Mouse (Mus musculus) intestine, embryonic 14.5 days (tissue): ENCODE results near the gene Acer3. TPM values are rescaled to one million over a fixed set of nuclear protein-coding genes. Genes with fewer than 3 reads are reported as not detected.
"Not testable (repeated sequence)": the region's sequence is repeated elsewhere in the genome, so short reads cannot be mapped to it uniquely, and the experiment has no call there.

ENCODE experiments used
- ATAC-seq: fragments of 200-750 bp; cut with Nextera tagmentation; replicated peaks from 2 replicates; pipeline ENCODE4 v1.8.0; 2017; ENCODE audit warnings: low read depth, moderate number of reproducible peaks, moderate TSS enrichment, moderate library complexity; ENCODE audit not compliant: low FRiP score, low TSS enrichment
- DNase-seq: peaks from one replicate; pipeline ENCODE4 v3.0.0-alpha.2; 2018; ENCODE audit warnings: low spot score
- H3K27ac ChIP-seq: fragments of 300-500 bp; sonication (generic); 2 replicates; pipeline ENCODE4 v1.5.1; 2014; ENCODE audit warnings: low read depth, mild to moderate bottlenecking, control low read depth
- H3K27me3 ChIP-seq: fragments of 300-500 bp; sonication (generic); replicated peaks from 2 replicates; pipeline ENCODE4 v1.6.1; 2014; ENCODE audit warnings: low read length, control low read depth; ENCODE audit not compliant: control insufficient read depth, insufficient read depth
- H3K36me3 ChIP-seq: fragments of 300-500 bp; sonication (generic); 2 replicates; pipeline ENCODE4 v1.6.1; 2014; ENCODE audit warnings: low read length, control low read depth; ENCODE audit not compliant: control insufficient read depth, insufficient read depth
- H3K4me1 ChIP-seq: fragments of 300-500 bp; sonication (generic); replicated peaks from 2 replicates; pipeline ENCODE4 v1.6.1; 2014; ENCODE audit warnings: low read length, control low read depth, mixed read lengths; ENCODE audit not compliant: control insufficient read depth, insufficient read depth
- H3K4me2 ChIP-seq: fragments of 300-500 bp; sonication (generic); 2 replicates; pipeline ENCODE4 v1.6.1; 2014; ENCODE audit warnings: low read length
- H3K4me3 ChIP-seq: fragments of 300-500 bp; sonication (generic); 2 replicates; pipeline ENCODE4 v1.5.1; 2014; ENCODE audit warnings: low read depth, low read length, control low read depth, mixed read lengths
- H3K9ac ChIP-seq: fragments of 300-500 bp; sonication (generic); 2 replicates; pipeline ENCODE4 v1.6.1; 2014; ENCODE audit warnings: mild to moderate bottlenecking, low read length
- H3K9me3 ChIP-seq: fragments of 300-500 bp; sonication (generic); 2 replicates; pipeline ENCODE4 v1.6.1; 2016; ENCODE audit warnings: low read length, control low read depth; ENCODE audit not compliant: control insufficient read depth
- WGBS: fragments of 180-500 bp; shearing (Covaris S2); extraction: QIAGEN DNeasy Blood & Tissue Kit; methylation state at CpG from one replicate; pipeline ENCODE4 v1.1.7; 2014; 5-methylcytosine and 5-hydroxymethylcytosine counted together
- polyA plus RNA-seq: library from polyadenylated mRNA; unstranded; fragments of >200 nt; fragmentation: Nextera tagmentation; extraction: Ambion mirVana; gene quantifications from 2 replicates; pipeline ENCODE4 v1.2.1, GENCODE M21; 2014

The Acer3 gene
- polyA plus RNA-seq, 1 experiment from 2014 or later: 21.7 TPM

GRCm38 (mm10) chr7:98189745-98190144 is 131.3 kb downstream of the Acer3 start:
- DNase-seq: no peak
- Histone ChIP-seq H3K27ac (no peak overlapping the region), H3K4me2 (no peak overlapping the region), H3K4me1 (peaks cover 13% of the 10 kb centered on the region; the same call in 1 of the 2 replicates), H3K9me3 (no peaks in the 10 kb centered on the region), H3K27me3 (peaks cover 32% of the 10 kb centered on the region), H3K4me3 (no peak overlapping the region), H3K9ac (no peak overlapping the region), H3K36me3 (no peaks in the 10 kb centered on the region)
- no peak for ATAC-seq
- 23% methylated on average over 3 of the region's 3 CpGs for WGBS

DNA sequence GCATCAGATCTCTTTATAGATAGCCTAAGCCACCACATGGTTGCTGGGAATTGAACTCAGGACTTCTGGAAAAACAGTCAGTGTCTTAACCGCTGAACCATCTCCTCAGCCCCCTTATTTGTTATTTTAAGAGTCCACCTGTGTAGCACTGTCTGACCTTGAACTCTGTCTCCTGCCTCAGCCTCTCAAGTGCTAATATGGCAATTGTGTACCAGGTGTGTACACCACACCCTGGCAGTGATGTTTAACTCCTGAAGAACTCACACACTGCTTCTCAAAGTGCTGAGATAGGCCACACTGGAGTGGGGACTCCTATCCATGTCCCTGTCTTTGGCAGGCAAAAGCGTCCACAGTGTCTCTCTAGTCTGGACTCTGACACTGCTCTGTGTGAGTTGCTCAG is 132.3 kb downstream of the Acer3 start:
- no peaks in the 10 kb centered on the region for H3K36me3 ChIP-seq
- DNase-seq (no peak), ATAC-seq (no peak)
- H3K4me3 ChIP-seq: no peak overlapping the region
- 88% methylated on average over 2 of the region's 2 CpGs for WGBS
- H3K4me2 ChIP-seq: no peak overlapping the region
- no peak overlapping the region for H3K27ac ChIP-seq
- peaks cover 4% of the 10 kb centered on the region; the same call in 1 of the 2 replicates for H3K4me1 ChIP-seq
- H3K9me3 ChIP-seq: no peaks in the 10 kb centered on the region
- no peak overlapping the region for H3K9ac ChIP-seq
- H3K27me3 ChIP-seq: peaks cover 21% of the 10 kb centered on the region

DNA sequence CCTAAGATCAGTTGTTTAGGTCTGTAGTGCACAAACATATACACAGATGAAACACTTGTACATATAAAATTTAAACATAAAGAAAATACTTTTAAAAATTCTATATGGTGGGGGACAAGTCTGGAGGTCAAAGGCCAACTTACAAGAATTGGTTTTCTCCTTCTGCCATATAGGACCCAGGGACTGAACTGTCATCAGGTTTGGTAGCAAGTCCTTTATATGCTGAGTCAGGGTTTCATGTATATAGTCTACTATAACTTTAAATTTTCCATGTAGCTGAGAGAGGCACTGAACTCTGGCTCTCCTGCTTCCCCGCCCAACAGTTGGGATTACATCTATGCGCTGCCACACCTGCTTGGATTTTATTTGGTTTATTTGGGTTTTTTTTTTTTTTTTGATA is 132.8 kb downstream of the Acer3 start:
- WGBS: 83% methylated on average over 2 of the region's 2 CpGs
- Histone ChIP-seq H3K9me3 (no peaks in the 10 kb centered on the region), H3K4me2 (no peak overlapping the region), H3K36me3 (no peaks in the 10 kb centered on the region), H3K4me1 (no peaks in the 10 kb centered on the region), H3K27ac (no peak overlapping the region), H3K9ac (no peak overlapping the region), H3K27me3 (peaks cover 17% of the 10 kb centered on the region), H3K4me3 (no peak overlapping the region)
- no peak for ATAC-seq
- no peak for DNase-seq

DNA sequence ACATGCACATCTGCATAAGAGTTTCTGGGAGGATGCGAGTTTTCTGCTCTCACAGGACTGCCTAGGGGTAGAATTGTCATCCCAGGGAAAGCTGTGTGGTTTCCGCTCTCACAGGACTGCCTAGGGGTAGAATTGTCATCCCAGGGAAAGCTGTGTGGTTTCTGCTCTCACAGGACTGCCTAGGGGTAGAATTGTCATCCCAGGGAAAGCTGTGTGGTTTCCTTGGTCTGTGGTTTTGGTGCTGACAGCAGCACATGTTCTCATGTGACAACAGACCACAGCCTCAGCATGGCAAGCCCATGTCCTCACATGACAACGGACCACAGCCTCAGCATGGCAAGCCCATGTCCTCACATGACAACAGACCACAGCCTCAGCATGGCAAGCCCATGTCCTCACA is 133.7 kb downstream of the Acer3 start:
- WGBS: 88% methylated on average over 3 of the region's 3 CpGs

GRCm38 (mm10) chr7:98186637-98187036 is 134.4 kb downstream of the Acer3 start:
- no peak overlapping the region for H3K9ac ChIP-seq
- DNase-seq (no peak), ATAC-seq (no peak)
- no peaks in the 10 kb centered on the region for H3K36me3 ChIP-seq
- H3K4me3 ChIP-seq: no peak overlapping the region
- H3K27me3 ChIP-seq: 0 out of 2 replicates have a peak, but pooled peaks cover 3% of the 10 kb centered on the region
- 71% methylated on average over 8 of the region's 8 CpGs for WGBS
- no peaks in the 10 kb centered on the region for H3K4me1 ChIP-seq
- H3K27ac ChIP-seq: no peak overlapping the region
- no peaks in the 10 kb centered on the region for H3K9me3 ChIP-seq
- H3K4me2 ChIP-seq: no peak overlapping the region

More for the DNA sequence above, 133.7 kb downstream of the Acer3 start:
- H3K4me3 ChIP-seq, H3K9ac ChIP-seq, H3K9me3 ChIP-seq, DNase-seq, H3K4me2 ChIP-seq, H3K27ac ChIP-seq, H3K4me1 ChIP-seq, H3K27me3 ChIP-seq, H3K36me3 ChIP-seq, ATAC-seq: not testable (repeated sequence)

GRCm38 (mm10) chr7:98185326-98185725 is 135.7 kb downstream of the Acer3 start:
- no peaks in the 10 kb centered on the region for H3K36me3 ChIP-seq
- H3K9me3 ChIP-seq: no peaks in the 10 kb centered on the region
- WGBS: 86% methylated on average over 6 of the region's 6 CpGs
- ATAC-seq (no peak), DNase-seq (no peak)
- no peaks in the 10 kb centered on the region for H3K4me1 ChIP-seq
- no peak overlapping the region for H3K27ac ChIP-seq
- no peak overlapping the region for H3K9ac ChIP-seq
- no peaks in the 10 kb centered on the region for H3K27me3 ChIP-seq
- H3K4me2 ChIP-seq: no peak overlapping the region
- no peak overlapping the region for H3K4me3 ChIP-seq

DNA sequence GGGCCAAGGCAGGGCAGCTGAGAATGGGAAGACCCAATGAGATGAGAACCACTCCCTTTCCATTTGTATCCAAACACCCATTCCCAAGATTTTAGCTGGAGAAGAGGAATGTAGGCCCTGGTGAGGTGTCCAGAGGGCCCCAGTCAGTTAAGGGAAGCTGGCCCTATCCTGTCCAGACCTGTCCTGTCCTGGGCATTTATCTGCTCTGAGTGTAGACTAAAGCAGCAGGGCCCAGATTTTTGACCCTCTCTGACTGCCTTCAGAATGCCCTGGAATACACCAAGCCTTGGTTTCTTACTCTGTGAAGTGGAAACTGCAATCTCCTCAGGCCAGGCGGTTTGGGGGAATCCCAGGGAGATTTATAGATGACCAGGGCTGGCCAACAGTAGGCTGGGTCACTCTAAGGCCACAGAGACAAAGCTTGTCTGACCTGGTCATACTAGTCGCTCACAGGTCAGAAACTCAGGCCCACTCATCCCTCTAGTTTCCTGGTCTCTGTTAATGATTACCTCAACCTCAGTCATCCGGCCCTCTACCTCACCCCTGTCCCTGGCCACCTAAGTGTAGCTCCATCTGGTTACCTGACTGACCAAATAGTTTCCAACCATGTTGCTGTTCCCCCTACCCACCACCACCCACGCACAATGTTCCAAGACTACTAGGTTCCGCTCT is 142.3 kb downstream of the Acer3 start:
- Histone ChIP-seq H3K9ac (peak overlapping the region; percentile 55), H3K4me2 (peak overlapping the region; percentile 76), H3K9me3 (no peaks in the 10 kb centered on the region), H3K27ac (peak overlapping the region; percentile 76), H3K27me3 (no peaks in the 10 kb centered on the region), H3K4me3 (peak overlapping the region; percentile 82), H3K36me3 (no peaks in the 10 kb centered on the region), H3K4me1 (peaks cover 3% of the 10 kb centered on the region; the same call in 1 of the 2 replicates)
- 80% methylated on average over 5 of the region's 5 CpGs for WGBS
- DNase-seq (no peak), ATAC-seq (peak; percentile 45)

GRCm38 (mm10) chr7:98177929-98178559 is 143.0 kb downstream of the Acer3 start, which contains the start of gene Capn5:
Capn5 (minus strand) TSS chr7:98178274.
- 3% methylated on average over 36 of the region's 44 CpGs for WGBS
- H3K27me3 ChIP-seq: no peaks in the 10 kb centered on the region
- peak within 1 kb of the TSS; percentile 55 for H3K9ac ChIP-seq
- H3K27ac ChIP-seq: peak within 1 kb of the TSS; percentile 76
- peak within 1 kb of the TSS; percentile 76 for H3K4me2 ChIP-seq
- peaks cover 3% of the 10 kb centered on the region; the same call in 1 of the 2 replicates for H3K4me1 ChIP-seq
- ATAC-seq (peak; percentile 88), DNase-seq (peak; percentile 92)
- H3K36me3 ChIP-seq: no peaks in the 10 kb centered on the region
- H3K9me3 ChIP-seq: no peaks in the 10 kb centered on the region
- H3K4me3 ChIP-seq: peak within 1 kb of the TSS; percentile 82
